Mouse (Mus musculus): ENCODE data around the gene Clpb.
"Not testable (repeated sequence)": the region's sequence is repeated elsewhere in the genome, so short reads cannot be mapped to it uniquely, and the experiment has no call there.

Gene Clpb

GRCm38 (mm10) chr7:101663514-101664159 is at the start of gene Clpb:
Gene Clpb, plus strand, starts transcription at chr7:101663633.
- DNase-seq (ENCODE audit: low read depth, low spot score), result peak; percentile 99

- DNase-seq (ENCODE audit: low read depth, low spot score), result no peak
Observed at GRCm38 (mm10) chr7:101615406-101615805, 48.0 kb upstream of the Clpb start.

GRCm38 (mm10) chr7:101616136-101616835 is 47.1 kb upstream of the Clpb start:
- no peak for DNase-seq (ENCODE audit: low read depth, low spot score)

GRCm38 (mm10) chr7:101617438-101618165 is 45.8 kb upstream of the Clpb start:
- DNase-seq (ENCODE audit: low read depth, low spot score), result peak; percentile 93

GRCm38 (mm10) chr7:101618273-101618672 is 45.2 kb upstream of the Clpb start:
- DNase-seq (ENCODE audit: low read depth, low spot score), result no peak

GRCm38 (mm10) chr7:101620373-101620772 is 43.1 kb upstream of the Clpb start:
- peak; percentile 84 for DNase-seq (ENCODE audit: low read depth, low spot score)

GRCm38 (mm10) chr7:101621861-101622260 is 41.6 kb upstream of the Clpb start:
- DNase-seq (ENCODE audit: low read depth, low spot score), result not testable (repeated sequence)

GRCm38 (mm10) chr7:101624283-101624682 is 39.1 kb upstream of the Clpb start:
- no peak for DNase-seq (ENCODE audit: low read depth, low spot score)

GRCm38 (mm10) chr7:101627166-101627565 is 36.3 kb upstream of the Clpb start:
- DNase-seq (ENCODE audit: low read depth, low spot score), result not testable (repeated sequence)

- no peak for DNase-seq (ENCODE audit: low read depth, low spot score)
Observed at GRCm38 (mm10) chr7:101628481-101628880, 35.0 kb upstream of the Clpb start.

- no peak for DNase-seq (ENCODE audit: low read depth, low spot score)
Observed at GRCm38 (mm10) chr7:101633629-101634177, 29.7 kb upstream of the Clpb start.

- no peak for DNase-seq (ENCODE audit: low read depth, low spot score)
Observed at GRCm38 (mm10) chr7:101634513-101634912, 28.9 kb upstream of the Clpb start.

- DNase-seq (ENCODE audit: low read depth, low spot score), result no peak
Observed at GRCm38 (mm10) chr7:101636056-101636455, 27.4 kb upstream of the Clpb start.

GRCm38 (mm10) chr7:101643879-101644278 is 19.6 kb upstream of the Clpb start:
- no peak for DNase-seq (ENCODE audit: low read depth, low spot score)

- DNase-seq (ENCODE audit: low read depth, low spot score), result peak; percentile 59
Observed at GRCm38 (mm10) chr7:101649729-101650128, 13.7 kb upstream of the Clpb start.

GRCm38 (mm10) chr7:101650565-101650964 is 12.9 kb upstream of the Clpb start:
- DNase-seq (ENCODE audit: low read depth, low spot score), result no peak

GRCm38 (mm10) chr7:101653681-101654209 is 9.7 kb upstream of the Clpb start:
- DNase-seq (ENCODE audit: low read depth, low spot score), result peak; percentile 96

- DNase-seq (ENCODE audit: low read depth, low spot score), result no peak
Observed at GRCm38 (mm10) chr7:101654936-101655335, 8.5 kb upstream of the Clpb start.

- no peak for DNase-seq (ENCODE audit: low read depth, low spot score)
Observed at GRCm38 (mm10) chr7:101662006-101662405, 1.4 kb upstream of the Clpb start.

GRCm38 (mm10) chr7:101666581-101666980 is 3.1 kb downstream of the Clpb start:
- DNase-seq (ENCODE audit: low read depth, low spot score), result peak; percentile 88

- no peak for DNase-seq (ENCODE audit: low read depth, low spot score)
Observed at GRCm38 (mm10) chr7:101671601-101672280, 8.3 kb downstream of the Clpb start.

Measured in brain, adult 2 months (tissue).